Mouse (Mus musculus): ENCODE results near the gene Rhof.
"Not testable (repeated sequence)": the region's sequence is repeated elsewhere in the genome, so short reads cannot be mapped to it uniquely, and the experiment has no call there.

Gene Rhof

DNA sequence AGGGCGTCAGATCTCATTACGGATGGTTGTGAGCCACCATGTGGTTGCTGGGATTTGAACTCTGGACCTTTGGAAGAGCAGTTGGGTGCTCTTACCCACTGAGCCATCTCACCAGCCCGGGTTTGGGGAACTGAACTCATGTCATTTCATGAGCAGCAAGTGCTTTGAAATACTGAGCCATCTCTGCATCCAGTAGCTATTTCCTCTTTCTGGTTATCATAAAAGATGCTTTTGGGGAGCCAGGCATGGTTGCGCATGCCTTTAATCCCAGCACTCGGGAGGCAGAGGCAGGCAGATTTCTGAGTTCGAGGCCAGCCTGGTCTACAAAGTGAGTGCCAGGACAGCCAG lies 71.1 kb downstream of the Rhof start:
- DNase-seq: not testable (repeated sequence)

GRCm38 (mm10) chr5:123060706-123061401 lies 71.6 kb downstream of the Rhof start:
- no peak for DNase-seq

- DNase-seq: peak; percentile 81
Measured at GRCm38 (mm10) chr5:123059757-123060520, 72.6 kb downstream of the Rhof start.

DNA sequence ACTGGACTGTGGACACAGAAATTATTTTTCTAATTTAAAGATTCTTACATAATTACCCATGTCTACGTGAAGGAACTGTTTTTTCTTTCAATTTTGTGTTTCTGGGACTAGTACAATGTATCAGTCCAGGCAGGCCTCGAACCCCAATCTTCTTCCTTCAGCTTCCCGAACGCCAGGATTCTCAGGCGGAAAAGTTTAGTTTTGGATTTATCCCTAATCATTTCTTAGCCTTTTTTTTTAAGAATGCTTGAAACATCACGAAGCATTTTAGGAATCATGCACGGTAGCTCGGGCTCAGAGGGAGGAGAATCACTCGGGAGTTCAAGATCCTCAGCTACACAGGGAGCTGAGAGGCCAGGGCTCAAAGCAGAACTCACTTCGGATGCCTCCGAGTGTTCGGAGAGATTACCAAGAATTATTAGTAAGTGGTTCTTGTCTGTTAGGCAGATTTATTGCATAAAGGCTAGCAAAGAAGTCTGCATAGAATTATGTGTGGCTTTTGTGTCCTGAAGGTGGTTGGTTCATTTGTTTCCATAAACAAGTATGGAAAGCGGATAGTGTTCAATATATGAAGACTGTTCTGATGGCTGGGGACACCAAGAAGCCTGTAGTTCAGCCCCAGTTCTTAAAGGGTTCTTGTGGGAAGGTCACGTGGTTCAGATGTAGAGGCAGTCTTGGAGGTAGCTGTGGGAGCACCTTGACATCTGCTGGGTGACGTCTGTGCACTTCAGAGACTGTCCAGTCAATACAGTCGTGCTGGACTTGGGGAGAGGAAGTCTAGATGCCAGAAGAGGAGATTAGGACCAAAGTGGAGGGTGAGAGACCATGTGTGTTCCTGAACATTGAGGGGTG lies 74.0 kb downstream of the Rhof start:
- peak; percentile 52 for DNase-seq

GRCm38 (mm10) chr5:123057366-123058250 lies 74.9 kb downstream of the Rhof start:
- DNase-seq: peak; percentile 100

Data from cerebellum, adult 9-10 months (tissue).